Mouse (Mus musculus): ENCODE data around the gene Ahnak2.
"Not testable (repeated sequence)": the region's sequence is repeated elsewhere in the genome, so short reads cannot be mapped to it uniquely, and the experiment has no call there.

The Ahnak2 gene

GRCm38 (mm10) chr12:112801864-112802846 lies at the start of gene Ahnak2:
Ahnak2 (minus strand) TSS chr12:112802657.
- in situ Hi-C loops (cut with MboI): no loop called here

GRCm38 (mm10) chr12:112851116-112851515 lies 48.7 kb upstream of the Ahnak2 start:
- in situ Hi-C loops (cut with MboI): no loop called here

GRCm38 (mm10) chr12:112850344-112850743 lies 47.9 kb upstream of the Ahnak2 start:
- in situ Hi-C loops (cut with MboI): no loop called here

GRCm38 (mm10) chr12:112849235-112850022 lies 47.0 kb upstream of the Ahnak2 start:
- in situ Hi-C loops (cut with MboI): no loop called here

- in situ Hi-C loops (cut with MboI): no loop called here
Observed at GRCm38 (mm10) chr12:112847880-112848279, 45.4 kb upstream of the Ahnak2 start.

- in situ Hi-C loops (cut with MboI): no loop called here
Observed at GRCm38 (mm10) chr12:112843803-112844202, 41.3 kb upstream of the Ahnak2 start.

GRCm38 (mm10) chr12:112842128-112842527 lies 39.7 kb upstream of the Ahnak2 start:
- in situ Hi-C loops (cut with MboI): not testable (repeated sequence)

- in situ Hi-C loops (cut with MboI): not testable (repeated sequence)
Observed at GRCm38 (mm10) chr12:112841338-112841892, 39.0 kb upstream of the Ahnak2 start.

- in situ Hi-C loops (cut with MboI): no loop called here
Observed at GRCm38 (mm10) chr12:112840209-112841086, 38.0 kb upstream of the Ahnak2 start.

- in situ Hi-C loops (cut with MboI): loop anchor here (5.0 kb wide), 1 partner anchor 83 kb away; no protein-coding TSS in a partner anchor
Observed at GRCm38 (mm10) chr12:112835046-112835445, 32.6 kb upstream of the Ahnak2 start.

- in situ Hi-C loops (cut with MboI): no loop called here
Observed at GRCm38 (mm10) chr12:112833527-112833926, 31.1 kb upstream of the Ahnak2 start.

GRCm38 (mm10) chr12:112832411-112832810 lies 30.0 kb upstream of the Ahnak2 start:
- in situ Hi-C loops (cut with MboI): no loop called here

- in situ Hi-C loops (cut with MboI): no loop called here
Observed at GRCm38 (mm10) chr12:112830570-112830969, 28.1 kb upstream of the Ahnak2 start.

GRCm38 (mm10) chr12:112830141-112830540 lies 27.7 kb upstream of the Ahnak2 start:
- in situ Hi-C loops (cut with MboI): no loop called here

GRCm38 (mm10) chr12:112829244-112829864 lies 26.9 kb upstream of the Ahnak2 start, which contains the start of gene Cdca4:
Cdca4 (minus strand) TSS chr12:112829423.
- in situ Hi-C loops (cut with MboI): no loop called here

- in situ Hi-C loops (cut with MboI): no loop called here
Observed at GRCm38 (mm10) chr12:112828501-112829243, 26.2 kb upstream of the Ahnak2 start.

- in situ Hi-C loops (cut with MboI): no loop called here
Observed at GRCm38 (mm10) chr12:112825901-112826300, 23.4 kb upstream of the Ahnak2 start.

- in situ Hi-C loops (cut with MboI): no loop called here
Observed at GRCm38 (mm10) chr12:112823221-112823620, 20.8 kb upstream of the Ahnak2 start.

- in situ Hi-C loops (cut with MboI): no loop called here
Observed at GRCm38 (mm10) chr12:112822676-112823075, 20.2 kb upstream of the Ahnak2 start.

- in situ Hi-C loops (cut with MboI): no loop called here
Observed at GRCm38 (mm10) chr12:112821974-112822373, 19.5 kb upstream of the Ahnak2 start.
